Mouse (Mus musculus): ENCODE measurements at regions not wholly inside any gene's neighbourhood (a gene's known extent, or its start where the extent isn't known, plus 50 kb on each side); places are given as distances from the start of the nearest gene placed in this dataset.

- no peaks in the 10 kb centered on the region for H3K9me3 ChIP-seq
- no peaks in the 10 kb centered on the region for H3K36me3 ChIP-seq
- H3K4me1 ChIP-seq = no peaks in the 10 kb centered on the region
- H3K4me3 ChIP-seq = no peak overlapping the region
- WGBS = 89% methylated on average over 4 of the region's 4 CpGs
- peak; percentile 60 for ATAC-seq (replicated peaks)
- H3K4me2 ChIP-seq (replicated peaks) = no peak overlapping the region
- no peak overlapping the region for H3K27ac ChIP-seq (replicated peaks)
- H3K9ac ChIP-seq (replicated peaks) = no peak overlapping the region
- peaks cover 11% of the 10 kb centered on the region; the same call in 1 of the 2 replicates for H3K27me3 ChIP-seq
These were observed 343.3 kb downstream of the Insc start for GRCm38 (mm10) chr7:115086542-115087448.

GRCm38 (mm10) chr7:115092481-115093050 is 349.1 kb downstream of the Insc start:
- Histone ChIP-seq H3K9ac (replicated peaks) (no peak overlapping the region), H3K27ac (replicated peaks) (no peak overlapping the region), H3K4me2 (replicated peaks) (no peak overlapping the region), H3K9me3 (no peaks in the 10 kb centered on the region), H3K4me1 (no peaks in the 10 kb centered on the region), H3K36me3 (no peaks in the 10 kb centered on the region), H3K27me3 (peaks cover 11% of the 10 kb centered on the region; the same call in 1 of the 2 replicates), H3K4me3 (no peak overlapping the region)
- WGBS = 75% methylated on average over 3 of the region's 3 CpGs
- ATAC-seq (replicated peaks) = no peak

GRCm38 (mm10) chr7:115106041-115106440 is 362.5 kb downstream of the Insc start:
- no peaks in the 10 kb centered on the region for H3K9me3 ChIP-seq
- H3K4me3 ChIP-seq = no peak overlapping the region
- H3K4me1 ChIP-seq = no peaks in the 10 kb centered on the region
- no peaks in the 10 kb centered on the region for H3K36me3 ChIP-seq
- no peak overlapping the region for H3K9ac ChIP-seq (replicated peaks)
- H3K27me3 ChIP-seq = no peaks in the 10 kb centered on the region
- ATAC-seq (replicated peaks) = no peak
- H3K4me2 ChIP-seq (replicated peaks) = no peak overlapping the region
- H3K27ac ChIP-seq (replicated peaks) = no peak overlapping the region
- WGBS = 85% methylated on average over 2 of the region's 2 CpGs

- Histone ChIP-seq H3K4me1 (no peaks in the 10 kb centered on the region), H3K9ac (replicated peaks) (no peak overlapping the region), H3K4me3 (no peak overlapping the region), H3K4me2 (replicated peaks) (no peak overlapping the region), H3K27ac (replicated peaks) (no peak overlapping the region), H3K9me3 (no peaks in the 10 kb centered on the region), H3K27me3 (no peaks in the 10 kb centered on the region), H3K36me3 (no peaks in the 10 kb centered on the region)
- 50% methylated on average over 3 of the region's 3 CpGs for WGBS
- no peak for ATAC-seq (replicated peaks)
These were observed 368.8 kb downstream of the Insc start for GRCm38 (mm10) chr7:115112282-115112681.

GRCm38 (mm10) chr7:115123283-115123682 is 379.8 kb downstream of the Insc start:
- no peaks in the 10 kb centered on the region for H3K27me3 ChIP-seq
- H3K9ac ChIP-seq (replicated peaks) = no peak overlapping the region
- no peaks in the 10 kb centered on the region for H3K9me3 ChIP-seq
- no peak for ATAC-seq (replicated peaks)
- H3K4me1 ChIP-seq = 0 out of 2 replicates have a peak, but pooled peaks cover 3% of the 10 kb centered on the region
- H3K36me3 ChIP-seq = no peaks in the 10 kb centered on the region
- no peak overlapping the region for H3K27ac ChIP-seq (replicated peaks)
- 61% methylated on average over 2 of the region's 2 CpGs for WGBS
- H3K4me2 ChIP-seq (replicated peaks) = no peak overlapping the region
- H3K4me3 ChIP-seq = no peak overlapping the region

GRCm38 (mm10) chr7:115129001-115129400 is 385.5 kb downstream of the Insc start:
- 9% methylated on average over 3 of the region's 3 CpGs for WGBS
- ATAC-seq (replicated peaks) = no peak

GRCm38 (mm10) chr7:115131259-115131969 is 387.9 kb downstream of the Insc start:
- Histone ChIP-seq H3K9me3 (no peaks in the 10 kb centered on the region), H3K4me3 (no peak overlapping the region), H3K27me3 (no peaks in the 10 kb centered on the region), H3K4me1 (peaks cover 28% of the 10 kb centered on the region), H3K9ac (replicated peaks) (no peak overlapping the region), H3K4me2 (replicated peaks) (peak overlapping the region; percentile 13; the same call in 1 of the 2 replicates), H3K27ac (replicated peaks) (peak overlapping the region; percentile 68), H3K36me3 (no peaks in the 10 kb centered on the region)
- peak; percentile 6; the same call in 1 of the 2 replicates for ATAC-seq (replicated peaks)
- 36% methylated on average over 10 of the region's 10 CpGs for WGBS

More at GRCm38 (mm10) chr7:115129001-115129400, 385.5 kb downstream of the Insc start:
- Histone ChIP-seq H3K4me2 (replicated peaks) (no peak overlapping the region), H3K27ac (replicated peaks) (no peak overlapping the region), H3K9ac (replicated peaks) (no peak overlapping the region), H3K4me3 (no peak overlapping the region), H3K36me3 (no peaks in the 10 kb centered on the region), H3K4me1 (peaks cover 25% of the 10 kb centered on the region), H3K9me3 (no peaks in the 10 kb centered on the region), H3K27me3 (no peaks in the 10 kb centered on the region)

- Histone ChIP-seq H3K4me1 (peaks cover 28% of the 10 kb centered on the region), H3K27ac (replicated peaks) (peak overlapping the region; percentile 68), H3K9ac (replicated peaks) (no peak overlapping the region), H3K4me3 (no peak overlapping the region), H3K36me3 (no peaks in the 10 kb centered on the region), H3K4me2 (replicated peaks) (peak overlapping the region; percentile 13; the same call in 1 of the 2 replicates), H3K9me3 (no peaks in the 10 kb centered on the region), H3K27me3 (no peaks in the 10 kb centered on the region)
- 3% methylated on average over 11 of the region's 11 CpGs for WGBS
- peak; percentile 67 for ATAC-seq (replicated peaks)
These were observed 388.6 kb downstream of the Insc start for GRCm38 (mm10) chr7:115131970-115132551.

GRCm38 (mm10) chr7:115132595-115132994 is 389.1 kb downstream of the Insc start:
- Histone ChIP-seq H3K4me3 (no peak overlapping the region), H3K9ac (replicated peaks) (no peak overlapping the region), H3K9me3 (no peaks in the 10 kb centered on the region), H3K4me1 (peaks cover 27% of the 10 kb centered on the region), H3K27ac (replicated peaks) (peak overlapping the region; percentile 68), H3K4me2 (replicated peaks) (no peak overlapping the region), H3K36me3 (no peaks in the 10 kb centered on the region), H3K27me3 (no peaks in the 10 kb centered on the region)
- WGBS = 76% methylated on average over 3 of the region's 3 CpGs
- no peak for ATAC-seq (replicated peaks)

- Histone ChIP-seq H3K4me3 (no peak overlapping the region), H3K27ac (replicated peaks) (no peak overlapping the region), H3K27me3 (no peaks in the 10 kb centered on the region), H3K9ac (replicated peaks) (no peak overlapping the region), H3K4me1 (peaks cover 18% of the 10 kb centered on the region), H3K9me3 (no peaks in the 10 kb centered on the region), H3K36me3 (no peaks in the 10 kb centered on the region), H3K4me2 (replicated peaks) (no peak overlapping the region)
- ATAC-seq (replicated peaks) = 0 out of 2 replicates have a peak, but pooled peaks have one; percentile 21
- WGBS = 49% methylated on average over 3 of the region's 3 CpGs
These were observed 391.6 kb downstream of the Insc start for GRCm38 (mm10) chr7:115134926-115135575.

- ATAC-seq (replicated peaks) = no peak
- H3K9ac ChIP-seq (replicated peaks) = no peak overlapping the region
- no peak overlapping the region for H3K27ac ChIP-seq (replicated peaks)
- no peaks in the 10 kb centered on the region for H3K9me3 ChIP-seq
- H3K4me1 ChIP-seq = no peaks in the 10 kb centered on the region
- H3K4me2 ChIP-seq (replicated peaks) = no peak overlapping the region
- no peaks in the 10 kb centered on the region for H3K27me3 ChIP-seq
- H3K4me3 ChIP-seq = no peak overlapping the region
- H3K36me3 ChIP-seq = no peaks in the 10 kb centered on the region
- WGBS = 66% methylated on average over 3 of the region's 3 CpGs
These were observed 396.8 kb downstream of the Insc start for GRCm38 (mm10) chr7:115140286-115140685.
